Mouse (Mus musculus) MEL (cell line): Measurements from ENCODE around the gene Tmprss13. TPM values are rescaled to one million over a fixed set of nuclear protein-coding genes. Genes with fewer than 3 reads are reported as not detected.

ENCODE experiments used
- DNase-seq: peaks from one replicate; pipeline ENCODE4 v3.0.0; 2011; ENCODE audit warnings: low read depth, low spot score
- H3K27ac ChIP-seq: 2 replicates; pipeline ENCODE4 v1.5.1; 2012; ENCODE audit warnings: low read depth, mild to moderate bottlenecking, control low read depth, low read length, moderate library complexity; ENCODE audit not compliant: control insufficient read depth
- H3K27me3 ChIP-seq, 2 experiments: fragments of 150-350 bp in 1 of 2; sonication (generic) in 1 of 2; 2 replicates each; pipeline ENCODE4 v1.6.1; 2012; ENCODE audit warnings: low read length in 2 of 2, mild to moderate bottlenecking in 2 of 2, improper control_type of control experiment in 1 of 2, moderate library complexity in 1 of 2; ENCODE audit not compliant: insufficient read depth in 2 of 2, control insufficient read depth in 1 of 2
- H3K36me3 ChIP-seq, 2 experiments: 2 replicates each; pipeline ENCODE4 v1.6.1; 2012 to 2014; ENCODE audit warnings: low read length in 2 of 2, improper control_type of control experiment in 1 of 2, inconsistent platforms in 1 of 2, mild to moderate bottlenecking in 1 of 2; ENCODE audit not compliant: insufficient read depth in 2 of 2, control insufficient read depth in 1 of 2
- H3K4me1 ChIP-seq, 2 experiments: fragments of 150-350 bp in 1 of 2; sonication (generic) in 1 of 2; 2 replicates each; pipeline ENCODE4 v1.6.1; 2012; ENCODE audit warnings: low read length in 2 of 2, improper control_type of control experiment in 1 of 2, mild to moderate bottlenecking in 1 of 2; ENCODE audit not compliant: insufficient read depth in 2 of 2, control insufficient read depth in 1 of 2
- H3K4me3 ChIP-seq, 2 experiments: fragments of 150-350 bp in 1 of 2; sonication (generic) in 1 of 2; 2 replicates each; pipeline ENCODE4 v1.5.1; 2012; ENCODE audit warnings: low read depth in 2 of 2, low read length in 2 of 2, mild to moderate bottlenecking in 2 of 2, moderate library complexity in 2 of 2, control low read depth in 1 of 2, improper control_type of control experiment in 1 of 2; ENCODE audit not compliant: control insufficient read depth in 1 of 2, insufficient read depth in 1 of 2
- H3K79me2 ChIP-seq: 2 replicates; pipeline ENCODE4 v1.6.1; 2012; ENCODE audit warnings: mild to moderate bottlenecking, low read length, moderate library complexity; ENCODE audit not compliant: control insufficient read depth, poor library complexity, insufficient read depth
- H3K9ac ChIP-seq: 2 replicates; pipeline ENCODE4 v1.6.1; 2012; ENCODE audit warnings: low read depth, mild to moderate bottlenecking, control low read depth, low read length, moderate library complexity; ENCODE audit not compliant: control insufficient read depth, poor library complexity, severe bottlenecking
- H3K9me3 ChIP-seq: fragments of 150-350 bp; sonication (generic); replicated peaks from 2 replicates; pipeline ENCODE4 v1.6.1; 2012; ENCODE audit warnings: mild to moderate bottlenecking, low read length, improper control_type of control experiment, moderate library complexity; ENCODE audit not compliant: insufficient read depth
- BHLHE40 ChIP-seq: IDR thresholded peaks from 2 replicates; pipeline ENCODE4 v1.6.1; 2012; ENCODE audit warnings: low read depth, mild to moderate bottlenecking, inconsistent platforms, low read length, improper control_type of control experiment, borderline replicate concordance
- CHD2 ChIP-seq: IDR thresholded peaks from 2 replicates; pipeline ENCODE4 v1.6.1; 2011; ENCODE audit warnings: low read length, improper control_type of control experiment
- CTCF ChIP-seq, 3 experiments: IDR thresholded peaks in 2 of 3; conservative IDR thresholded peaks in 1 of 3; 2 replicates each; pipeline ENCODE4 v1.5.1; 2011 to 2012; ENCODE audit warnings: low read length in 3 of 3, low read depth in 2 of 3, mild to moderate bottlenecking in 2 of 3, improper control_type of control experiment in 1 of 3, inconsistent platforms in 1 of 3, mixed read lengths in 1 of 3, moderate library complexity in 1 of 3; ENCODE audit not compliant: control insufficient read depth in 1 of 3, insufficient read depth in 1 of 3, poor library complexity in 1 of 3, severe bottlenecking in 1 of 3
- EP300 ChIP-seq, 2 experiments: IDR thresholded peaks; 2 replicates each; pipeline ENCODE4 v1.6.1; 2011; ENCODE audit warnings: improper control_type of control experiment in 2 of 2, low read length in 2 of 2, low read depth in 1 of 2, mild to moderate bottlenecking in 1 of 2
- GABPA ChIP-seq: IDR thresholded peaks from 2 replicates; pipeline ENCODE4 v1.6.1; 2012; ENCODE audit warnings: low read depth, mild to moderate bottlenecking, inconsistent platforms, low read length, improper control_type of control experiment, moderate library complexity
- GATA1 ChIP-seq: IDR thresholded peaks from 2 replicates; pipeline ENCODE4 v1.6.1; 2011; ENCODE audit warnings: low read depth, low read length, improper control_type of control experiment
- KAT2A ChIP-seq: conservative IDR thresholded peaks from 2 replicates; pipeline ENCODE4 v1.6.1; 2012; ENCODE audit warnings: low read depth, low read length, improper control_type of control experiment, inconsistent platforms
- MAX ChIP-seq: IDR thresholded peaks from 2 replicates; pipeline ENCODE4 v1.6.1; 2011; ENCODE audit warnings: low read length, improper control_type of control experiment
- MAZ ChIP-seq: IDR thresholded peaks from 2 replicates; pipeline ENCODE4 v1.6.1; 2012; ENCODE audit warnings: low read depth, mild to moderate bottlenecking, inconsistent platforms, low read length, improper control_type of control experiment
- MYB ChIP-seq: IDR thresholded peaks from 2 replicates; pipeline ENCODE4 v1.6.1; 2011; ENCODE audit warnings: mild to moderate bottlenecking, low read depth, low read length, improper control_type of control experiment
- NELFE ChIP-seq: IDR thresholded peaks from 2 replicates; pipeline ENCODE4 v1.6.1; 2011; ENCODE audit warnings: low read depth, low read length, improper control_type of control experiment
- NRF1 ChIP-seq: IDR thresholded peaks from 2 replicates; pipeline ENCODE4 v1.6.1; 2014; ENCODE audit warnings: low read depth, mild to moderate bottlenecking, inconsistent platforms, low read length, improper control_type of control experiment, moderate library complexity; ENCODE audit not compliant: poor library complexity, insufficient read depth, severe bottlenecking
- POLR2AphosphoS2 ChIP-seq: IDR thresholded peaks from 2 replicates; pipeline ENCODE4 v1.6.1; 2011; ENCODE audit warnings: low read length, improper control_type of control experiment
- RAD21 ChIP-seq: IDR thresholded peaks from 2 replicates; pipeline ENCODE4 v1.6.1; 2011; ENCODE audit warnings: mild to moderate bottlenecking, low read depth, low read length, improper control_type of control experiment
- RCOR1 ChIP-seq: IDR thresholded peaks from 2 replicates; pipeline ENCODE4 v1.6.1; 2012; ENCODE audit warnings: low read depth, mild to moderate bottlenecking, inconsistent platforms, low read length, improper control_type of control experiment
- SIN3A ChIP-seq: IDR thresholded peaks from 2 replicates; pipeline ENCODE4 v1.6.1; 2012; ENCODE audit warnings: low read length, improper control_type of control experiment, inconsistent platforms
- SMC3 ChIP-seq: IDR thresholded peaks from 2 replicates; pipeline ENCODE4 v1.6.1; 2011; ENCODE audit warnings: low read depth, low read length, improper control_type of control experiment
- TAL1 ChIP-seq: IDR thresholded peaks from 2 replicates; pipeline ENCODE4 v1.6.1; 2012; ENCODE audit warnings: mild to moderate bottlenecking, inconsistent platforms, low read length, moderate library complexity, mixed read lengths
- TBP ChIP-seq: IDR thresholded peaks from 2 replicates; pipeline ENCODE4 v1.8.0; 2011; ENCODE audit warnings: low read depth, low read length, improper control_type of control experiment
- USF1 ChIP-seq: IDR thresholded peaks from 2 replicates; pipeline ENCODE4 v1.6.1; 2014; ENCODE audit warnings: low read depth, mild to moderate bottlenecking, inconsistent platforms, low read length, improper control_type of control experiment, moderate library complexity
- ZNF384 ChIP-seq: IDR thresholded peaks from 2 replicates; pipeline ENCODE4 v1.6.1; 2012; ENCODE audit warnings: low read depth, mild to moderate bottlenecking, inconsistent platforms, low read length, improper control_type of control experiment
- polyA plus RNA-seq, 2 experiments: library from polyadenylated mRNA; stranded (reverse) in 1 of 2; unstranded in 1 of 2; fragments of >175 nt in 1 of 2; fragments of >200 nt in 1 of 2; gene quantifications; 2 replicates each; pipeline versions ENCODE4 v1.2.1 to v1.2.4; 2012; ENCODE audit warnings: low replicate concordance in 2 of 2, low read depth in 1 of 2; ENCODE audit not compliant: insufficient read length in 2 of 2, insufficient read depth in 1 of 2, missing spikeins in 1 of 2
- total RNA-seq: library from RNA; depleted of rRNA; stranded (reverse); fragments of 300-350 nt; gene quantifications from 2 replicates; pipeline ENCODE4 v1.2.3, GENCODE M21; 2012

Gene Tmprss13
- total and polyA plus RNA-seq, 3 experiments: not detected

DNA sequence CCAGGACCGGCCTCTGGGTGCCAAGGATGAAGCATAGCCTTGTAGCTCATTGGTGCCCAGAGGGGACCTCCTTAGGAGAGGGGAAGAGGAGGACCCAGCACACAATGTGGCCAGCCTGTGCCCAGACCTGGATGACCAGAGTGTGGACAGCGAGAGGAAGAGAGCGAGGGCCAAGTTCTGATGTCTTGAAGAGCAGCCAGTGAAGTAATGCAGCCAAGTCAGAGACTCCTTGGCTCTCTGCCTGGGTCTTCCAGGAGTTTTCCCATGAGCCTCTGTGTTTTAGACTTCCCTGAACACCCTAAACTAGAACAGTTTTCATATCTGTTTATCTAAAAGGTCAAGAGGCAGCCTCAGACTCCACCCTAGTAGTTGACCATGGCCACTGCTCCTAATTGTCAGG is 1.3 kb upstream of the Tmprss13 start:
- no peak for DNase-seq
- H3K4me1 ChIP-seq: no peaks in the 10 kb centered on the region
- no peak for TF ChIP-seq ZNF384
- TF ChIP-seq USF1: no peak
- TF ChIP-seq MYB: no peak
- TF ChIP-seq TAL1: no peak
- TF ChIP-seq MAX: no peak
- no peak for TF ChIP-seq NELFE
- no peak for TF ChIP-seq TBP
- no peak for TF ChIP-seq POLR2AphosphoS2
- no peak for TF ChIP-seq SMC3
- no peak for TF ChIP-seq KAT2A
- no peak for TF ChIP-seq NRF1
- TF ChIP-seq CTCF (IDR thresholded peaks at IDR 0.05 in 2 of 3, conservative IDR thresholded peaks at IDR 0.05 in 1 of 3; ENCODE audit: control insufficient read depth in 1 of 3, insufficient read depth in 1 of 3, low read depth in 2 of 3, low read length in 3 of 3, poor library complexity in 1 of 3, severe bottlenecking in 1 of 3): no peak
- no peak for TF ChIP-seq CHD2
- no peak for TF ChIP-seq SIN3A
- no peak for TF ChIP-seq MAZ
- no peak for TF ChIP-seq GABPA
- no peaks in the 10 kb centered on the region for H3K9me3 ChIP-seq
- no peaks in the 10 kb centered on the region for H3K79me2 ChIP-seq
- no peaks in the 10 kb centered on the region; a peak in 1 of 4 replicates for H3K27me3 ChIP-seq
- no peak overlapping the region for H3K4me3 ChIP-seq
- no peaks in the 10 kb centered on the region for H3K36me3 ChIP-seq
- no peak overlapping the region for H3K9ac ChIP-seq
- no peak overlapping the region for H3K27ac ChIP-seq

GRCm38 (mm10) chr9:45321465-45321864 is 2.6 kb downstream of the Tmprss13 start:
- no peak for DNase-seq
- H3K36me3 ChIP-seq: no peaks in the 10 kb centered on the region
- H3K9ac ChIP-seq: no peak overlapping the region
- H3K79me2 ChIP-seq: no peaks in the 10 kb centered on the region
- H3K4me3 ChIP-seq: no peak overlapping the region
- no peak overlapping the region for H3K27ac ChIP-seq
- TF ChIP-seq TAL1 (no peak), BHLHE40 (no peak), RCOR1 (no peak), KAT2A (no peak), EP300 (IDR thresholded peaks at IDR 0.05; ENCODE audit: low read depth in 1 of 2, low read length in 2 of 2) (no peak), USF1 (no peak), TBP (no peak), GATA1 (no peak), RAD21 (no peak)
- no peaks in the 10 kb centered on the region for H3K4me1 ChIP-seq
- no peaks in the 10 kb centered on the region; a peak in 1 of 4 replicates for H3K27me3 ChIP-seq
- no peaks in the 10 kb centered on the region for H3K9me3 ChIP-seq
